Mouse (Mus musculus): ENCODE results near the gene Cldn10. TPM values are rescaled to one million over a fixed set of nuclear protein-coding genes. Genes with fewer than 3 reads are reported as not detected.

Gene Cldn10
- polyA plus RNA-seq, 1 experiment from 2014 or later, result 0.80 TPM

GRCm38 (mm10) chr14:118855141-118855800 lies 67.6 kb downstream of the Cldn10 start:
- WGBS, result 1% methylated on average over 28 of the region's 28 CpGs
- Histone ChIP-seq H3K27me3 (replicated peaks; ENCODE audit: control insufficient read depth, insufficient read depth, low read length) (peaks cover 12% of the 10 kb centered on the region), H3K4me2 (ENCODE audit: low read length) (peak overlapping the region; percentile 97), H3K27ac (ENCODE audit: low read depth, low read length) (no peak overlapping the region), H3K36me3 (ENCODE audit: control insufficient read depth, insufficient read depth, low read length) (no peaks in the 10 kb centered on the region), H3K9me3 (replicated peaks; ENCODE audit: control insufficient read depth, low read length) (no peaks in the 10 kb centered on the region), H3K4me1 (ENCODE audit: control insufficient read depth, insufficient read depth, low read length) (peaks cover 14% of the 10 kb centered on the region; the same call in 1 of the 2 replicates), H3K9ac (ENCODE audit: low read length) (peak overlapping the region; percentile 54), H3K4me3 (ENCODE audit: low read depth, low read length) (peak overlapping the region; percentile 44)
- ATAC-seq (peak; percentile 40), DNase-seq (ENCODE audit: low spot score) (no peak)

GRCm38 (mm10) chr14:118856563-118856962 lies 68.9 kb downstream of the Cldn10 start:
- H3K4me3 ChIP-seq (ENCODE audit: low read depth, low read length), result no peak overlapping the region
- no peak overlapping the region for H3K4me2 ChIP-seq (ENCODE audit: low read length)
- peaks cover 12% of the 10 kb centered on the region for H3K27me3 ChIP-seq (replicated peaks; ENCODE audit: control insufficient read depth, insufficient read depth, low read length)
- DNase-seq (ENCODE audit: low spot score) (no peak), ATAC-seq (no peak)
- no peak overlapping the region for H3K27ac ChIP-seq (ENCODE audit: low read depth, low read length)
- H3K9ac ChIP-seq (ENCODE audit: low read length), result no peak overlapping the region
- WGBS, result 85% methylated on average over 6 of the region's 6 CpGs
- no peaks in the 10 kb centered on the region for H3K9me3 ChIP-seq (replicated peaks; ENCODE audit: control insufficient read depth, low read length)
- H3K36me3 ChIP-seq (ENCODE audit: control insufficient read depth, insufficient read depth, low read length), result no peaks in the 10 kb centered on the region
- H3K4me1 ChIP-seq (ENCODE audit: control insufficient read depth, insufficient read depth, low read length), result peaks cover 14% of the 10 kb centered on the region; the same call in 1 of the 2 replicates

DNA sequence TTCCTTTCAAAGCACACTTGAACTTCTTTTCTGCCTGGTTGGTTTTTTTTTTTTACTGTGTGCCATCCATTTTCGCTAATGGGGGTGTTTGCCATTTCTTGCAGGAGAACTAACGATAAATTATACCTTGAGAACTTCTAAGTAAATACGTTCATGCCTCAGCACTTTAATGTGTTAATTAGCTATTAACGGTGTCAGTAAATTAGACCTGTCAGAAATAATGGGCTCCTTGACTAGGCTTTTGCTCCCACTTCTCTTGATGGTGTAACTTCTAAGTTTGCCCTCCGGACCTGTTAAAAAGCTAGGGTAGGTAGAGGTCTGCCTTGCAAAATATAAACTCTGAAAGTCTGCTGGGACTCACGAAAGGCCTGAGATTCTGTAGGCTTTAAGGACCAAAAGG lies 70.6 kb downstream of the Cldn10 start:
- peak; percentile 32 for DNase-seq (ENCODE audit: low spot score)
- no peak for ATAC-seq
- Histone ChIP-seq H3K9ac (ENCODE audit: low read length) (no peak overlapping the region), H3K4me2 (ENCODE audit: low read length) (no peak overlapping the region), H3K4me3 (ENCODE audit: low read depth, low read length) (no peak overlapping the region), H3K27me3 (replicated peaks; ENCODE audit: control insufficient read depth, insufficient read depth, low read length) (peaks cover 12% of the 10 kb centered on the region), H3K36me3 (ENCODE audit: control insufficient read depth, insufficient read depth, low read length) (no peaks in the 10 kb centered on the region), H3K9me3 (replicated peaks; ENCODE audit: control insufficient read depth, low read length) (no peaks in the 10 kb centered on the region), H3K4me1 (ENCODE audit: control insufficient read depth, insufficient read depth, low read length) (peaks cover 14% of the 10 kb centered on the region; the same call in 1 of the 2 replicates), H3K27ac (ENCODE audit: low read depth, low read length) (no peak overlapping the region)
- 18% methylated on average over 6 of the region's 6 CpGs for WGBS

- H3K4me3 ChIP-seq (ENCODE audit: low read depth, low read length), result no peak overlapping the region
- no peak overlapping the region for H3K9ac ChIP-seq (ENCODE audit: low read length)
Observed at GRCm38 (mm10) chr14:118862253-118862652, 74.5 kb downstream of the Cldn10 start.

DNA sequence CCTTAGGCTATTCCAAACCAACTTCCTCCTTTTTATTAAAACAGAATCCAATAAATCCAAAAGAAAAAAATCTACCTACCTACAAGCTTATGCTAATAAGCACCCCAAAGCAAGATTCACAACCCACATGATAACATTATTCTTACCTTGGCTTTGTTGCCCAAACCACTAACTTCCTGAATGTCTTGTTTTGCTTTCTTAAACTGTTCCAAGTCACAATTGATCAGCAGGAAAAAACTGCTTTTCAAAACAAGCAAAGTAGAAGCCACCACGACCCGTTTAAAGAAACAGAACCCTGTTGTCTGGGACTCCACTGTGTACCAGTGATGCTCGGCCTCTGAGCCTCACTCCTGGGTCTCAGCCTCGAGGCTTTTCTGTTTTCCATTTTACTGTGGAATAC lies 77.2 kb downstream of the Cldn10 start:
- Histone ChIP-seq H3K27me3 (replicated peaks; ENCODE audit: control insufficient read depth, insufficient read depth, low read length) (no peaks in the 10 kb centered on the region), H3K36me3 (ENCODE audit: control insufficient read depth, insufficient read depth, low read length) (no peaks in the 10 kb centered on the region), H3K4me1 (ENCODE audit: control insufficient read depth, insufficient read depth, low read length) (peaks cover 11% of the 10 kb centered on the region; the same call in 1 of the 2 replicates), H3K4me3 (ENCODE audit: low read depth, low read length) (no peak overlapping the region), H3K9ac (ENCODE audit: low read length) (no peak overlapping the region), H3K27ac (ENCODE audit: low read depth, low read length) (no peak overlapping the region), H3K9me3 (replicated peaks; ENCODE audit: control insufficient read depth, low read length) (no peaks in the 10 kb centered on the region), H3K4me2 (ENCODE audit: low read length) (no peak overlapping the region)
- ATAC-seq (no peak), DNase-seq (ENCODE audit: low spot score) (no peak)
- WGBS, result 58% methylated on average over 4 of the region's 4 CpGs

More at GRCm38 (mm10) chr14:118862253-118862652, 74.5 kb downstream of the Cldn10 start:
- no peaks in the 10 kb centered on the region for H3K9me3 ChIP-seq (replicated peaks; ENCODE audit: control insufficient read depth, low read length)
- no peak for DNase-seq (ENCODE audit: low spot score)
- no peak for ATAC-seq
- H3K36me3 ChIP-seq (ENCODE audit: control insufficient read depth, insufficient read depth, low read length), result no peaks in the 10 kb centered on the region
- no peak overlapping the region for H3K27ac ChIP-seq (ENCODE audit: low read depth, low read length)
- no peaks in the 10 kb centered on the region for H3K27me3 ChIP-seq (replicated peaks; ENCODE audit: control insufficient read depth, insufficient read depth, low read length)
- no peak overlapping the region for H3K4me2 ChIP-seq (ENCODE audit: low read length)
- 78% methylated on average over 7 of the region's 7 CpGs for WGBS
- peaks cover 3% of the 10 kb centered on the region; the same call in 1 of the 2 replicates for H3K4me1 ChIP-seq (ENCODE audit: control insufficient read depth, insufficient read depth, low read length)

GRCm38 (mm10) chr14:118866014-118866811 lies 78.5 kb downstream of the Cldn10 start:
- H3K9ac ChIP-seq (ENCODE audit: low read length), result no peak overlapping the region
- WGBS, result 92% methylated on average over 10 of the region's 10 CpGs
- H3K9me3 ChIP-seq (replicated peaks; ENCODE audit: control insufficient read depth, low read length), result no peaks in the 10 kb centered on the region
- H3K4me1 ChIP-seq (ENCODE audit: control insufficient read depth, insufficient read depth, low read length), result peaks cover 8% of the 10 kb centered on the region; the same call in 1 of the 2 replicates
- H3K27me3 ChIP-seq (replicated peaks; ENCODE audit: control insufficient read depth, insufficient read depth, low read length), result no peaks in the 10 kb centered on the region
- H3K36me3 ChIP-seq (ENCODE audit: control insufficient read depth, insufficient read depth, low read length), result no peaks in the 10 kb centered on the region
- ATAC-seq (no peak), DNase-seq (ENCODE audit: low spot score) (no peak)
- H3K27ac ChIP-seq (ENCODE audit: low read depth, low read length), result no peak overlapping the region
- H3K4me2 ChIP-seq (ENCODE audit: low read length), result no peak overlapping the region
- H3K4me3 ChIP-seq (ENCODE audit: low read depth, low read length), result no peak overlapping the region

DNA sequence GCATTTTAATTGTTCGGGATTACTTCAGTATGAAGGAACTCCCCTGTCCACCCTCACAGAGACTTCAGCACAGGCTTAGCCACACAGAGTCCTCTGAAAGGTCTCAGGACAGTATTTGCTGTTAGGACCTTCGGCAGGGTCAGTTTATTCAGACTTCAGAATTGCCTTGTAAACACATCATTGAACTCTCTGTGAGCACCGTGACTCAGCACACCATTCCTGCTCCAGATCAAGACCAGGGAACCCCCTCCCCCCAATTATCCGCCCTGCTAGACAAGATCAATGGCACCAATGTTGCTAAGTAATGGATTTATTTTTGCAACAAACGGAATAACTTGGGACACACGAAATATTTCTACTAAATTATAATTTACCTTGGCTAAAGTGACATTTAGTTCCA lies 79.7 kb downstream of the Cldn10 start:
- Histone ChIP-seq H3K27ac (ENCODE audit: low read depth, low read length) (no peak overlapping the region), H3K4me3 (ENCODE audit: low read depth, low read length) (no peak overlapping the region), H3K9me3 (replicated peaks; ENCODE audit: control insufficient read depth, low read length) (no peaks in the 10 kb centered on the region), H3K9ac (ENCODE audit: low read length) (no peak overlapping the region), H3K27me3 (replicated peaks; ENCODE audit: control insufficient read depth, insufficient read depth, low read length) (no peaks in the 10 kb centered on the region), H3K36me3 (ENCODE audit: control insufficient read depth, insufficient read depth, low read length) (no peaks in the 10 kb centered on the region), H3K4me1 (ENCODE audit: control insufficient read depth, insufficient read depth, low read length) (peaks cover 8% of the 10 kb centered on the region; the same call in 1 of the 2 replicates), H3K4me2 (ENCODE audit: low read length) (no peak overlapping the region)
- ATAC-seq, result no peak
- no peak for DNase-seq (ENCODE audit: low spot score)
- WGBS, result 41% methylated on average over 6 of the region's 6 CpGs

GRCm38 (mm10) chr14:118868102-118868724 lies 80.5 kb downstream of the Cldn10 start:
- 55% methylated on average over 13 of the region's 13 CpGs for WGBS
- Histone ChIP-seq H3K4me1 (ENCODE audit: control insufficient read depth, insufficient read depth, low read length) (peaks cover 8% of the 10 kb centered on the region; the same call in 1 of the 2 replicates), H3K4me3 (ENCODE audit: low read depth, low read length) (no peak overlapping the region), H3K27me3 (replicated peaks; ENCODE audit: control insufficient read depth, insufficient read depth, low read length) (no peaks in the 10 kb centered on the region), H3K36me3 (ENCODE audit: control insufficient read depth, insufficient read depth, low read length) (peaks cover 7% of the 10 kb centered on the region), H3K27ac (ENCODE audit: low read depth, low read length) (no peak overlapping the region), H3K4me2 (ENCODE audit: low read length) (peak overlapping the region; percentile 7; the same call in 1 of the 2 replicates), H3K9me3 (replicated peaks; ENCODE audit: control insufficient read depth, low read length) (no peaks in the 10 kb centered on the region), H3K9ac (ENCODE audit: low read length) (no peak overlapping the region)
- ATAC-seq, result peak; percentile 87
- DNase-seq (ENCODE audit: low spot score), result peak; percentile 75

All from forebrain, embryonic 14.5 days (tissue).